Mouse (Mus musculus) neural tube, embryonic 12.5 days (tissue): ENCODE results near the gene Frmd4a. TPM values are rescaled to one million over a fixed set of nuclear protein-coding genes. Genes with fewer than 3 reads are reported as not detected.

Experiments used
- ATAC-seq: fragments of 200-750 bp; cut with Nextera tagmentation; 2 replicates; pipeline ENCODE4 v1.8.0; 2017; ENCODE audit warnings: low read depth, mild to moderate bottlenecking, moderate TSS enrichment, moderate library complexity; ENCODE audit not compliant: low FRiP score
- H3K27ac ChIP-seq: fragments of 300-500 bp; sonication (generic); 2 replicates; pipeline ENCODE4 v1.5.1; 2016
- H3K27me3 ChIP-seq: fragments of 300-500 bp; sonication (generic); replicated peaks from 2 replicates; pipeline ENCODE4 v1.6.1; 2016; ENCODE audit warnings: mild to moderate bottlenecking
- H3K36me3 ChIP-seq: fragments of 300-500 bp; sonication (generic); 2 replicates; pipeline ENCODE4 v1.6.1; 2016; ENCODE audit warnings: mild to moderate bottlenecking
- H3K4me1 ChIP-seq: fragments of 300-500 bp; sonication (generic); 2 replicates; pipeline ENCODE4 v1.6.1; 2016
- H3K4me2 ChIP-seq: fragments of 300-500 bp; sonication (generic); replicated peaks from 2 replicates; pipeline ENCODE4 v1.6.1; 2016; ENCODE audit warnings: mild to moderate bottlenecking
- H3K4me3 ChIP-seq: fragments of 300-500 bp; sonication (generic); 2 replicates; pipeline ENCODE4 v1.5.1; 2016
- H3K9ac ChIP-seq: fragments of 300-500 bp; sonication (generic); 2 replicates; pipeline ENCODE4 v1.6.1; 2016; ENCODE audit warnings: mild to moderate bottlenecking
- H3K9me3 ChIP-seq: fragments of 300-500 bp; sonication (generic); 2 replicates; pipeline ENCODE4 v1.6.1; 2016; ENCODE audit warnings: mild to moderate bottlenecking
- WGBS: fragments of 180-500 bp; shearing (Covaris S2); methylation state at CpG from one replicate; pipeline ENCODE4 v1.1.7; 2016; 5-methylcytosine and 5-hydroxymethylcytosine counted together
- polyA plus RNA-seq: library from polyadenylated mRNA; unstranded; fragments of >200 nt; fragmentation: Nextera tagmentation; extraction: Ambion mirVana; gene quantifications from 2 replicates; pipeline ENCODE4 v1.2.1, GENCODE M21; 2016

The Frmd4a gene
- polyA plus RNA-seq, 1 experiment from 2014 or later: 56.7 TPM

DNA sequence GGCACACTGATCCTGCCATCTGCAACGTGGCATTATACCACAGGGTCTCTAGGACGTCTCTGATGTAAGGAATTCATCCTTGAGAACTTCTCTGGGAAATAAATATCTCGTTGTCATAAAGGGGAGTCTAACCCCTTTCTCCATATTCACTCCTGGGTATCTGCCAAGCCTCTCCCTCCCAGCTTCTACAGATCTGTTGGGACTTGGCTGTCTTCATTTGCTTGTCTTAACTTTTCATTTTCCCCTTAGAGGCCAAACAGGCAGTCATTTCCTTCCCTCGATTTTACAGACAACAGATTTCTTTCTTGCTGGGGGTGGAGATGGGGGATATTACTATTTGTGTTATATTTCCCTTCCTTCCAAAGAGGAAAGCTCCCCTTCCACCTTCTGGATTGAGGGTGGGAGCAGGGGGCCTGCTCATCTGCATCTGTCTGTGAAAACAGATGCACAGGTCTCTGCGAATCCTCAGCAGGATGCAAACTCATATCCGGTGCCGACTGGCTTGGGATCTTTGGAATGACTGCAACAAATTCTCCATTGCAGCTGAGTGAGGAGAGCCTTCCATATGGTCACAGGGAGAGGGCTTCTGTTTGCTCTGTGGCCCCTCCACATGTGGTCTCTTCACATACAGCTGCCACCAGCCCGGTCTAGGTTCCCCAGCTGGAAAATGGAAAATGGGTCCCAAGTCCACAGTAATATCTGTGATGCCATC, 562.0 kb downstream of the Frmd4a start:
- no peak overlapping the region for H3K27ac ChIP-seq
- H3K36me3 ChIP-seq: peaks cover 38% of the 10 kb centered on the region
- no peaks in the 10 kb centered on the region for H3K4me1 ChIP-seq
- 83% methylated on average over 8 of the region's 8 CpGs for WGBS
- no peak overlapping the region for H3K4me2 ChIP-seq
- H3K9me3 ChIP-seq: no peaks in the 10 kb centered on the region
- no peak overlapping the region for H3K4me3 ChIP-seq
- no peak overlapping the region for H3K9ac ChIP-seq
- H3K27me3 ChIP-seq: no peaks in the 10 kb centered on the region
- ATAC-seq: no peak

DNA sequence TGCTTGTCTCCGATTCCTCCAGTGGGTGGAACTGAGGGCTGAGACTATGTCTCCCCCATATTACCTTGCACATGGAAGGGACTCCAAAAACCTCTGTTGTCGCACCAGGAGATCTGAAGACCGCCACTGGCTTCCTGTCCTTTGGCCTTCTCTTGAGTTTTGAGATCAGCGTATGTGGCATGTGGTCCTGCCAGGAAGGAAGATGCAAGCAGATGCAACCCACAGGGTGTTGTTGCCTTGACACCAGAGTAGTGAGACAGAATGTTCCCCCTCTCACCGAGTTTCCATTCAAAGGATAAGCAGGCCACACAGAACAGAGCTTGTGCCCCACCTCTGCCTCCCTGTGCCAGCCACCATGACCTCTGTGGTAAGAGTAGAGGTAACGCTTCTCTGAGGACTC, 563.1 kb downstream of the Frmd4a start:
- no peak for ATAC-seq
- H3K4me3 ChIP-seq: no peak overlapping the region
- H3K4me2 ChIP-seq: no peak overlapping the region
- H3K9ac ChIP-seq: no peak overlapping the region
- H3K27me3 ChIP-seq: no peaks in the 10 kb centered on the region
- 81% methylated on average over 6 of the region's 6 CpGs for WGBS
- no peaks in the 10 kb centered on the region for H3K4me1 ChIP-seq
- peaks cover 26% of the 10 kb centered on the region for H3K36me3 ChIP-seq
- H3K27ac ChIP-seq: no peak overlapping the region
- no peaks in the 10 kb centered on the region for H3K9me3 ChIP-seq

DNA sequence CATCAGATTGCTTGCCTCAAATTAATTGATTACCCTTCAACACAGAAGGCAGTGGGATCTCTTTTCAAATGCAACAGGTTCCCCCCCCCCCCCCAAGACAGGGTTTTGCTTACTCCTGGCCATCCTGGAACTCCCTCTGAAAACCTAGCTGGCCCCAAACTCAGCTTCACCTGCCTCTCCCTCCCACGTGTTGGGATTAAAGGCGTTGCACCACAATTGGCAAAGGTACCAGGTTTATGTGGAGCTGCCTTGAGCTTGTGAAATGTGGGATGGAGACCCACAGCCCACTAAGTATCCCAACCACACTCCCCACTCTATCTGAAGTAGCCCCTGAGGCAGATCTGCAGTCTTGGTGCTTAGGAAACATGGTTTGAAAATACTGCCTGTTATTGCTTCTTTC, 565.4 kb downstream of the Frmd4a start:
- no peak overlapping the region for H3K27ac ChIP-seq
- ATAC-seq: no peak
- 91% methylated on average over 2 of the region's 2 CpGs for WGBS
- peaks cover 7% of the 10 kb centered on the region; the same call in 1 of the 2 replicates for H3K4me1 ChIP-seq
- no peaks in the 10 kb centered on the region for H3K9me3 ChIP-seq
- no peak overlapping the region for H3K9ac ChIP-seq
- no peaks in the 10 kb centered on the region for H3K27me3 ChIP-seq
- no peak overlapping the region for H3K4me2 ChIP-seq
- H3K4me3 ChIP-seq: no peak overlapping the region
- peaks cover 35% of the 10 kb centered on the region for H3K36me3 ChIP-seq

DNA sequence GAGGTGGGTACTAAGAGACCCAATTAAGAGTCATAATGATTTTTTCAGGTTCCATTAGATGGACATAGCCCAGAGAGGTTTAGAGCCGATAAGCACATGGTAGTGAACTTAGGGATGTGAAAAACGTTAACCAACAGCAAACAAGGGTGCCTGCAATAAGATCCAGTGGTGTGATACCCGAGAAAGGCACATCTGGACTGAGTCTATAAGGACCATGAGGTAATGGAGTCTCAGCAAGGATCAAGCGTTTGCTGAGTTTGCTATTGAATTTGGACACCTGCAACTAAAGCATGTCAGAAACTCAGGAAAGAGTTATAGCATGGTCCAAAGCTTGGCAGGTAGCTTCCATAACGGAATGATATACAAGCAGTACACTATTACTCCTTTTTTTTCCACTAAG, 566.7 kb downstream of the Frmd4a start:
- H3K36me3 ChIP-seq: peaks cover 42% of the 10 kb centered on the region
- ATAC-seq: no peak

DNA sequence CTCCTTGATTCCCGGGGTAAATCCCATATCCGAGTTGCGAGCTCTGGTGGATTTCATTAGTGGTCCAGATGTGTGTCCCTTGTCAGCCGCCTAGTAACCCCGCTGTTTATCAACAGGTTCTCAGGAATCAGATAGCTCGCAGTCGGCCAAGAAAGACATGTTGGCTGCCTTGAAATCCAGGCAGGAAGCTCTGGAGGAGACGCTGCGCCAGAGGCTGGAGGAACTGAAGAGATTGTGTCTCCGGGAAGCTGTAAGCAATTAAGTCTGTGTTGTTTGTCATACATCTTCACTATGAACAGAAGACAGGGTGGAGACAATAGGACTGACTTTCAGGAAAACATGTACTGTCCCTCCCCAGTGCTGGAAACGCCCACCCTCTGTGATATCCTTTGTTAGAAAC, 568.7 kb downstream of the Frmd4a start:
- no peak overlapping the region for H3K4me2 ChIP-seq
- WGBS: 78% methylated on average over 11 of the region's 11 CpGs
- H3K4me1 ChIP-seq: peaks cover 7% of the 10 kb centered on the region; the same call in 1 of the 2 replicates
- H3K27me3 ChIP-seq: no peaks in the 10 kb centered on the region
- H3K9me3 ChIP-seq: no peaks in the 10 kb centered on the region
- no peak overlapping the region for H3K9ac ChIP-seq
- no peak for ATAC-seq
- no peak overlapping the region for H3K4me3 ChIP-seq
- peaks cover 46% of the 10 kb centered on the region for H3K36me3 ChIP-seq
- no peak overlapping the region for H3K27ac ChIP-seq

More for the DNA sequence above, 566.7 kb downstream of the Frmd4a start:
- H3K27ac ChIP-seq: no peak overlapping the region
- H3K4me2 ChIP-seq: no peak overlapping the region
- no peak overlapping the region for H3K9ac ChIP-seq
- WGBS: 75% methylated on average over 5 of the region's 5 CpGs
- H3K27me3 ChIP-seq: no peaks in the 10 kb centered on the region
- H3K4me3 ChIP-seq: no peak overlapping the region
- peaks cover 7% of the 10 kb centered on the region; the same call in 1 of the 2 replicates for H3K4me1 ChIP-seq
- H3K9me3 ChIP-seq: no peaks in the 10 kb centered on the region

DNA sequence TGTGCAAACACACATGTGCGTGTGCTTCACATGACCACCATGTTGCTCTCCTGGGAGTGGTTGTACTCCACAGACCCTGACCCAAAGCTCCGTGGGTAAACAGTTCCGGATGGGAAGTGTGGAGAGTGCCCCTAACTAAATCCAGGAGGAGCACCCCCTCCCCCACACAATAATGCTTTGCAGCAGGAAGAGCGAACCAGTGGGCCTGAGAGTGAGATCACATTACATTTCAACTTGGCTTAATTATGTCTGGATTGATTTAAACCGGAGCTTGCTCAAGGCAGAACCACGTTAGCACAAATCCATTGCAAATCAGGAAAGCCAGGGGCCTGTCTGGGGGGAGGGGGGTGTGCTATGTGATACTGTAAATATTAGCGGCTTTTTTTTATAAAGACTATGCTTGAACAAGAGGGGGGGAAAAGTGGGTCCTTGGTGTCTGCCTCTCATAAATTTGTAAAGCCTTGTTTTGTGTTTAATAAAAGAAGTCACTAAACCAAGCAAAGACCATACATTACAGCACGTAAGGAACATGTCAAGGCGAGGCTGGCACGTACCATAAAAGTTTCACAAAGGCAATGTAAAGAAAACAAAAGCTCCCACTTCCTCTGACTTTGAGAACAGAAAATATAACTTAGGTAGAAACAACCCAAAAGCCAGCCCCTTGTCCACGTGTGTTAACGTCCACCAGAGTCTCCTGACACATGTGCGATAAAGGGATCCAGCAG, 570.3 kb downstream of the Frmd4a start:
- Histone ChIP-seq H3K4me2 (no peak overlapping the region), H3K36me3 (peaks cover 62% of the 10 kb centered on the region), H3K9me3 (no peaks in the 10 kb centered on the region), H3K27ac (no peak overlapping the region), H3K9ac (no peak overlapping the region), H3K4me3 (no peak overlapping the region), H3K27me3 (no peaks in the 10 kb centered on the region), H3K4me1 (peaks cover 7% of the 10 kb centered on the region; the same call in 1 of the 2 replicates)
- WGBS: 62% methylated on average over 13 of the region's 13 CpGs
- no peak; the same call in 1 of the 2 replicates for ATAC-seq

DNA sequence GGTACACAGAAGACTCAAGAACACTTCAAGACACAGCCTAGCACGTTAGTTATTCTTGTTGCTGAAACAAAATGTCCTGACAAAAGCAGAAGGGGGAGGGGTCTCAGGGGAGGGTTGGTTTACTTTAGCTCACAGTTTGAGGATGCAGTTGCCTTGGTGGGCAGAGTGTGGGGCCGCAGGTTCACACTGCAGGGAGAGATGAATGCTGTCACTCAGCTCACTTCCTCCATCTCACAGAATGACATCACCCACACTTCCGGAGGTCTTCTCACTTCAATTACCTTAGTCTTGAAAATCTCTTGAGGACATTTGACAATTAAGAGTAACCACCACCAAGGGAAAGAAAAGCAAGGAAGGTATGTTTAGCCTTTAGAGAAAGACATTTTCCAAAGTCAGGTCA, 574.1 kb downstream of the Frmd4a start:
- peaks cover 7% of the 10 kb centered on the region; the same call in 1 of the 2 replicates for H3K4me1 ChIP-seq
- 83% methylated on average over 3 of the region's 3 CpGs for WGBS
- peaks cover 91% of the 10 kb centered on the region for H3K36me3 ChIP-seq

DNA sequence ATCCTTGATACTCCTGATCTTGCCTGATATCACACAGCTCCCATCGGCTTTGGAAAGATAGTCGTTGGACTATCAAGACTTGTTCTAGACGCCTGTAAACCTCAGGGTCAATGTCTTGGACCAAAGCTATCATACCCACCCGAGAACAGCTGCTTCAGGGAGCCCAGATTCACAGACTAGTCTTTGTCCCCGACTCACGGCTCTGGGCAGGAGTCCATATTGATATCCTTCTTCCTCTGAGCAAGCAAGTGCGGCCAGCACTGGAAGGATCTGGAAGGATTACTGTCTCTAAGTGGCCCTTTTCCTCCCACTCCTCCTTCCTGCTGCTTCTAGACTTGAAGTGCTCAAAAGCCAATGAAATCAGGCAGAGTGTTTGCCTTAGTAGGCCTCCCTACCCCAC, 575.1 kb downstream of the Frmd4a start:
- Histone ChIP-seq H3K36me3 (peaks cover 91% of the 10 kb centered on the region), H3K27me3 (no peaks in the 10 kb centered on the region), H3K9me3 (no peaks in the 10 kb centered on the region), H3K4me3 (no peak overlapping the region), H3K4me2 (no peak overlapping the region), H3K27ac (no peak overlapping the region), H3K9ac (no peak overlapping the region), H3K4me1 (peaks cover 3% of the 10 kb centered on the region; the same call in 1 of the 2 replicates)
- 92% methylated on average over 7 of the region's 7 CpGs for WGBS
- ATAC-seq: no peak

More for the DNA sequence above, 574.1 kb downstream of the Frmd4a start:
- no peak for ATAC-seq
- Histone ChIP-seq H3K4me3 (no peak overlapping the region), H3K27me3 (no peaks in the 10 kb centered on the region), H3K27ac (no peak overlapping the region), H3K9ac (no peak overlapping the region), H3K9me3 (no peaks in the 10 kb centered on the region), H3K4me2 (no peak overlapping the region)

DNA sequence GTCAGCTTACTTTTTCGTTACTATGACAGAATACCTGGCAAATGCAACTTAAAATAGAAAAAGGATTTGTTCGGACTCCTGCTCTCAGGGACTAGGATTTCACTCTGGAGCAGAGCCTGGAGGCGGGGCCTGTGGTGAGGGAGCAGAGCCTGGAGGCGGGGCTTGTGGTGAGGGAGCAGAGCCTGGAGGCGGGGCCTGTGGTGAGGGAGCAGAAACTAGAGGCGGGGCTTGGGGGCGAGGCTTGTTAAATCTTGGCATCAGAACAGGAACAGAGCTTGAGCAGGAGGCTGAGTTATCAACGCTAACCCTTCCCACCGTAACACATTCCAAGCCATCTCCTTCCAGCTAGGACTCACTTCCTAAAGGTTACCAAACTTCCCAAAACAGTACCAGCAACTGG, 575.9 kb downstream of the Frmd4a start:
- Histone ChIP-seq H3K36me3 (peaks cover 90% of the 10 kb centered on the region), H3K27me3 (no peaks in the 10 kb centered on the region)

DNA sequence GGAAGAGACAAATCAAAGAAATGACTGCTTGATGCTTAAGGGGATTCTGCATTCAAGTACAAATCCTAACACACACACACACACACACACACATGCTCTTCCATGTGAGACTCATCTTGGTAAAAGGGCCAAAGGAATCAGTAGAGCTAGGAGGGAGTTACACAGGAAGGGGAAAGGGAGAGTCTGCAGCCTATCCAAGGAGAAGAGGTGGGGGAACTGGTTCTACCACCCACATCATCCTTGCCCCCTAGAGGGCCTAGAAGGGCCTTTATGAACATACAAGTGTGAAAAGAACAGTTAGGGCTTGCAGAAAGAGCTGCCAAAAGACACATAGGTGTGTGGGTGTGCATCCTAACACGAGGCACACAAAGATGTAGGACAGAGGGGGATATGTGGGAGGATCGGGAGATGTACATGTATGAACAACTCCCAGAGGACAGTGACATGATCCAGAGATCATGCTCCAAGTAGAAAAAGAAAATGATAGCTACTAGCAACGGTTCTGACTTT, 576.4 kb downstream of the Frmd4a start:
- Histone ChIP-seq H3K36me3 (peaks cover 88% of the 10 kb centered on the region), H3K4me1 (no peaks in the 10 kb centered on the region)
- WGBS: 93% methylated on average over 3 of the region's 3 CpGs

More for the DNA sequence above, 575.9 kb downstream of the Frmd4a start:
- H3K9me3 ChIP-seq: no peaks in the 10 kb centered on the region
- H3K4me1 ChIP-seq: no peaks in the 10 kb centered on the region
- no peak overlapping the region for H3K9ac ChIP-seq
- ATAC-seq: 0 out of 2 replicates have a peak, but pooled peaks have one; percentile 43
- H3K27ac ChIP-seq: no peak overlapping the region
- no peak overlapping the region for H3K4me2 ChIP-seq
- H3K4me3 ChIP-seq: no peak overlapping the region
- WGBS: 40% methylated on average over 9 of the region's 9 CpGs

DNA sequence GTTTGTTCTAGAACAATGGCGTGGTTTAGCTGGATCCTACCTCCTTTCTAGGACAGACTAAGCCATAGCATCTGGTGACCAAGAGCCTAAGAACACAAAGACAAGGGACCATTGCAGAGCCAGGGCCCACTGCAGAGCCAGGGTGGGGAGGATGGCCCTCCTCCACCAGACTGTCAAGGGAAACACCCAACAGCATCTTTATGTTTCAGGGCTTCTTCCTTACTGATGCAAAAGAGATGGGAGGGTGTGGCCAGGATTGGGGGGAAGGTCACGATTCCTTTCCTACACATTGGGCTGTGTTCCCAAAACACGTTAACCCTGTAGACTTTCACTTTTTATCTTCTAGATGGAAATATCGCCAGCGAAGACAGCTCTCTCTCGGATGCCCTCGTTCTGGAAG, 579.5 kb downstream of the Frmd4a start:
- ATAC-seq: no peak
- WGBS: 94% methylated on average over 7 of the region's 7 CpGs

More for the DNA sequence above, 576.4 kb downstream of the Frmd4a start:
- no peaks in the 10 kb centered on the region for H3K9me3 ChIP-seq
- H3K9ac ChIP-seq: no peak overlapping the region
- no peak overlapping the region for H3K27ac ChIP-seq
- H3K4me2 ChIP-seq: no peak overlapping the region
- no peaks in the 10 kb centered on the region for H3K27me3 ChIP-seq
- ATAC-seq: no peak
- no peak overlapping the region for H3K4me3 ChIP-seq

More for the DNA sequence above, 579.5 kb downstream of the Frmd4a start:
- Histone ChIP-seq H3K36me3 (peaks cover 75% of the 10 kb centered on the region), H3K9me3 (no peaks in the 10 kb centered on the region), H3K9ac (no peak overlapping the region), H3K4me2 (no peak overlapping the region), H3K27me3 (no peaks in the 10 kb centered on the region), H3K4me1 (no peaks in the 10 kb centered on the region), H3K27ac (no peak overlapping the region), H3K4me3 (no peak overlapping the region)
